Mouse (Mus musculus) embryonic facial prominence, embryonic 14.5 days (tissue): Measurements from ENCODE around the gene Ldlrap1. TPM values are rescaled to one million over a fixed set of nuclear protein-coding genes. Genes with fewer than 3 reads are reported as not detected.
A peak's percentile ranks its signal among the peaks of the same experiment; 100 is the strongest.

Source experiments
- ATAC-seq: fragments of 200-750 bp; cut with Nextera tagmentation; 2 replicates; pipeline ENCODE4 v1.8.0; 2017; ENCODE audit warnings: low read depth, moderate number of reproducible peaks, moderate TSS enrichment
- DNase-seq: peaks from one replicate; pipeline ENCODE4 v3.0.0-alpha.2; 2015; ENCODE audit warnings: low spot score
- H3K27ac ChIP-seq: fragments of 300-500 bp; sonication (generic); replicated peaks from 2 replicates; pipeline ENCODE4 v1.5.1; 2014; ENCODE audit warnings: low read depth, mild to moderate bottlenecking, low read length, moderate library complexity
- H3K27me3 ChIP-seq: fragments of 300-500 bp; sonication (generic); replicated peaks from 2 replicates; pipeline ENCODE4 v1.6.1; 2014; ENCODE audit warnings: low read length; ENCODE audit not compliant: control insufficient read depth, insufficient read depth
- H3K36me3 ChIP-seq: fragments of 300-500 bp; sonication (generic); 2 replicates; pipeline ENCODE4 v1.6.1; 2014; ENCODE audit warnings: low read length, mixed read lengths; ENCODE audit not compliant: control insufficient read depth, insufficient read depth
- H3K4me1 ChIP-seq: fragments of 300-500 bp; sonication (generic); 2 replicates; pipeline ENCODE4 v1.6.1; 2014; ENCODE audit warnings: antibody characterized with exemption, low read length; ENCODE audit not compliant: control insufficient read depth, insufficient read depth
- H3K4me2 ChIP-seq: fragments of 300-500 bp; sonication (generic); 2 replicates; pipeline ENCODE4 v1.6.1; 2014; ENCODE audit warnings: low read depth, mild to moderate bottlenecking, low read length, moderate library complexity, mixed read lengths
- H3K4me3 ChIP-seq: fragments of 300-500 bp; sonication (generic); 2 replicates; pipeline ENCODE4 v1.5.1; 2014; ENCODE audit warnings: low read depth, mild to moderate bottlenecking, low read length
- H3K9ac ChIP-seq: fragments of 300-500 bp; sonication (generic); 2 replicates; pipeline ENCODE4 v1.6.1; 2014; ENCODE audit warnings: low read depth, mild to moderate bottlenecking, low read length, moderate library complexity, mixed read lengths
- H3K9me3 ChIP-seq: fragments of 300-500 bp; sonication (generic); 2 replicates; pipeline ENCODE4 v1.6.1; 2016; ENCODE audit warnings: low read length; ENCODE audit not compliant: control insufficient read depth
- WGBS: fragments of 180-500 bp; shearing (Covaris S2); extraction: QIAGEN DNeasy Blood & Tissue Kit; methylation state at CpG from one replicate; pipeline ENCODE4 v1.1.7; 2014; 5-methylcytosine and 5-hydroxymethylcytosine counted together
- polyA plus RNA-seq: library from polyadenylated mRNA; unstranded; fragments of >200 nt; fragmentation: Nextera tagmentation; extraction: Ambion mirVana; gene quantifications from 2 replicates; pipeline ENCODE4 v1.2.1, GENCODE M21; 2014

The Ldlrap1 gene
- polyA plus RNA-seq, 1 experiment from 2014 or later = 22.9 TPM

- H3K27ac ChIP-seq = no peak overlapping the region
- WGBS = under 1% methylated on average over 35 of the region's 90 CpGs
Observed at GRCm38 (mm10) chr4:134702981-134703834, 64.6 kb downstream of the Ldlrap1 start.

GRCm38 (mm10) chr4:134701934-134702333, 65.9 kb downstream of the Ldlrap1 start:
- Histone ChIP-seq H3K9ac (no peak overlapping the region), H3K27ac (no peak overlapping the region), H3K4me3 (peak overlapping the region; percentile 66), H3K9me3 (no peaks in the 10 kb centered on the region), H3K36me3 (no peaks in the 10 kb centered on the region), H3K4me1 (peaks cover 11% of the 10 kb centered on the region; the same call in 1 of the 2 replicates), H3K27me3 (peaks cover 25% of the 10 kb centered on the region), H3K4me2 (peak overlapping the region; percentile 100)
- ATAC-seq = no peak
- peak; percentile 70 for DNase-seq
- 34% methylated on average over 6 of the region's 6 CpGs for WGBS

More at GRCm38 (mm10) chr4:134702981-134703834, 64.6 kb downstream of the Ldlrap1 start:
- ATAC-seq = no peak
- H3K4me2 ChIP-seq = peak overlapping the region; percentile 100
- DNase-seq = no peak
- H3K27me3 ChIP-seq = peaks cover 25% of the 10 kb centered on the region
- no peaks in the 10 kb centered on the region for H3K9me3 ChIP-seq
- peak overlapping the region; percentile 75 for H3K9ac ChIP-seq
- H3K4me3 ChIP-seq = peak overlapping the region; percentile 66
- H3K36me3 ChIP-seq = no peaks in the 10 kb centered on the region
- peaks cover 11% of the 10 kb centered on the region; the same call in 1 of the 2 replicates for H3K4me1 ChIP-seq

GRCm38 (mm10) chr4:134700911-134701310, 66.9 kb downstream of the Ldlrap1 start:
- H3K4me3 ChIP-seq = no peak overlapping the region
- no peak for DNase-seq
- H3K27ac ChIP-seq = no peak overlapping the region
- no peak for ATAC-seq
- H3K9me3 ChIP-seq = no peaks in the 10 kb centered on the region
- H3K9ac ChIP-seq = no peak overlapping the region
- no peaks in the 10 kb centered on the region for H3K36me3 ChIP-seq
- WGBS = 94% methylated on average over 2 of the region's 2 CpGs
- peaks cover 25% of the 10 kb centered on the region for H3K27me3 ChIP-seq
- 0 out of 2 replicates have a peak overlapping the region, but pooled peaks have one; percentile 100 for H3K4me2 ChIP-seq
- H3K4me1 ChIP-seq = peaks cover 11% of the 10 kb centered on the region; the same call in 1 of the 2 replicates

- no peak overlapping the region for H3K27ac ChIP-seq
- DNase-seq = no peak
- no peak overlapping the region for H3K4me2 ChIP-seq
- peaks cover 2% of the 10 kb centered on the region; the same call in 1 of the 2 replicates for H3K36me3 ChIP-seq
- H3K9me3 ChIP-seq = no peaks in the 10 kb centered on the region
- H3K4me3 ChIP-seq = no peak overlapping the region
- ATAC-seq = no peak
- no peaks in the 10 kb centered on the region for H3K27me3 ChIP-seq
- WGBS = 73% methylated on average over 9 of the region's 9 CpGs
- no peaks in the 10 kb centered on the region for H3K4me1 ChIP-seq
- H3K9ac ChIP-seq = no peak overlapping the region
Observed at GRCm38 (mm10) chr4:134693202-134693940, 74.5 kb downstream of the Ldlrap1 start.

GRCm38 (mm10) chr4:134692388-134692787, 75.4 kb downstream of the Ldlrap1 start:
- no peak for ATAC-seq
- 100% methylated on average over 1 of the region's 1 CpGs for WGBS
- H3K4me1 ChIP-seq = no peaks in the 10 kb centered on the region

More at GRCm38 (mm10) chr4:134692388-134692787, 75.4 kb downstream of the Ldlrap1 start:
- Histone ChIP-seq H3K27ac (no peak overlapping the region), H3K4me3 (no peak overlapping the region), H3K36me3 (peaks cover 2% of the 10 kb centered on the region; the same call in 1 of the 2 replicates), H3K9ac (no peak overlapping the region), H3K27me3 (no peaks in the 10 kb centered on the region), H3K4me2 (no peak overlapping the region), H3K9me3 (no peaks in the 10 kb centered on the region)
- no peak for DNase-seq

Other genes starting within 250 kb of the Ldlrap1 start
- 126 and 137 TPM in 2 replicates for gene Mtfr1l, start 232.6 kb downstream of the Ldlrap1 start, polyA plus RNA-seq
- gene Selenon, start 215.9 kb downstream of the Ldlrap1 start, polyA plus RNA-seq = 22.8 and 24.7 TPM in 2 replicates
- gene Man1c1, start 63.7 kb downstream of the Ldlrap1 start, polyA plus RNA-seq = 5.1 and 6.5 TPM in 2 replicates
- 37.1 and 41.1 TPM in 2 replicates for gene Maco1, start 85.3 kb upstream of the Ldlrap1 start, polyA plus RNA-seq
- gene Rhd, start 96.5 kb upstream of the Ldlrap1 start, polyA plus RNA-seq = 3.0 and 4.3 TPM in 2 replicates
- 140 and 144 TPM in 2 replicates for gene Tmem50a, start 147.0 kb upstream of the Ldlrap1 start, polyA plus RNA-seq
- 349 and 369 TPM in 2 replicates for gene Rsrp1, start 155.6 kb upstream of the Ldlrap1 start, polyA plus RNA-seq
- 59.7 and 60.0 TPM in 2 replicates for gene Syf2, start 162.9 kb upstream of the Ldlrap1 start, polyA plus RNA-seq